Mouse (Mus musculus) small intestine, adult 2 months (tissue): ENCODE measurements around the gene Ppp2r2c. TPM values are rescaled to one million over a fixed set of nuclear protein-coding genes. Genes with fewer than 3 reads are reported as not detected.
A peak's percentile ranks its signal among the peaks of the same experiment; 100 is the strongest.
"Not testable (repeated sequence)": the region's sequence is repeated elsewhere in the genome, so short reads cannot be mapped to it uniquely, and the experiment has no call there.

Experiments used
- H3K27ac ChIP-seq: fragments of 200-500 bp; 2 replicates; pipeline ENCODE4 v1.5.1; 2012; ENCODE audit warnings: low read depth, low read length, control low read depth, inconsistent platforms; ENCODE audit not compliant: insufficient read depth
- H3K27me3 ChIP-seq: fragments of 200-500 bp; 2 replicates; pipeline ENCODE4 v1.6.1; 2012; ENCODE audit warnings: mild to moderate bottlenecking, moderate library complexity, low read length, inconsistent platforms; ENCODE audit not compliant: control insufficient read depth, insufficient read depth
- H3K36me3 ChIP-seq: fragments of 200-500 bp; 2 replicates; pipeline ENCODE4 v1.6.1; 2012; ENCODE audit warnings: mild to moderate bottlenecking, low read length, control low read depth, inconsistent platforms; ENCODE audit not compliant: control insufficient read depth, insufficient read depth
- H3K4me1 ChIP-seq: fragments of 200-500 bp; 2 replicates; pipeline ENCODE4 v1.6.1; 2012; ENCODE audit warnings: low read length, inconsistent platforms, mixed read lengths; ENCODE audit not compliant: control insufficient read depth, insufficient read depth, insufficient read length
- H3K4me3 ChIP-seq: fragments of 200-500 bp; 2 replicates; pipeline ENCODE4 v1.5.1; 2012; ENCODE audit warnings: low read depth, mild to moderate bottlenecking, control low read depth, inconsistent platforms, low read length, moderate library complexity
- CTCF ChIP-seq: fragments of 200-500 bp; IDR thresholded peaks from 2 replicates; pipeline ENCODE4 v1.5.1; 2012; ENCODE audit warnings: low read depth, mild to moderate bottlenecking, control low read depth, inconsistent platforms, low read length, moderate library complexity, mixed read lengths; ENCODE audit not compliant: insufficient replicate concordance, insufficient read length; ENCODE audit errors: extremely low read depth
- POLR2A ChIP-seq: fragments of 200-500 bp; IDR thresholded peaks from 2 replicates; pipeline ENCODE4 v1.6.1; 2012; ENCODE audit warnings: low read depth, mild to moderate bottlenecking, control low read depth, inconsistent platforms, low read length, moderate library complexity
- WGBS: fragments of 180-500 bp; shearing (Covaris S2); methylation state at CpG from one replicate; pipeline ENCODE4 v1.1.7; 2018; 5-methylcytosine and 5-hydroxymethylcytosine counted together
- polyA plus RNA-seq: library from polyadenylated mRNA; depleted of rRNA; stranded (reverse); fragments of >200 nt; gene quantifications from 2 replicates; pipeline ENCODE4 v1.2.3, GENCODE M21; 2012

The Ppp2r2c gene
- polyA plus RNA-seq, 1 experiment: 0.89 TPM

DNA sequence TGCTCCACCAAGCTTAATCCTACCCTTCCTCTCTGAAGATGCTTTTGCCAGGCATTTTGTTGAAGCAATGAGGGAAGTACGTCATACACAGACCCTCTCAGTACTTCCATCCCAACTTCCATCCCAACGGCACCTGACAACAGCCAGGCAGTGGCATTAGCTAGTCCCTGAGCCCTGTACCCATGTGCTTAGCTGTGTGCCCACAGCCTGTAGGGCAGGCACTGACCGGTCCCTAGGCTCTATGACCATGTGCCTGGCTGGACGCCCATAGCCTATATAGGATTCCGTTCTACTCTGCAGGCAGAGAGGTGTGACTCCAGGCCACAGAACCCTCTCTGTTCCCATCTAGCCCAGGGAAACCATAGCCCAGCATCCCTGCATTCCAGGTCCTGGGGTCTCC, 69.7 kb downstream of the Ppp2r2c start:
- WGBS: 90% methylated on average over 5 of the region's 5 CpGs
- no peak for TF ChIP-seq POLR2A
- no peak for TF ChIP-seq CTCF
- Histone ChIP-seq H3K27ac (no peak overlapping the region), H3K4me1 (peaks cover 4% of the 10 kb centered on the region), H3K4me3 (no peak overlapping the region), H3K36me3 (no peaks in the 10 kb centered on the region), H3K27me3 (no peaks in the 10 kb centered on the region)

DNA sequence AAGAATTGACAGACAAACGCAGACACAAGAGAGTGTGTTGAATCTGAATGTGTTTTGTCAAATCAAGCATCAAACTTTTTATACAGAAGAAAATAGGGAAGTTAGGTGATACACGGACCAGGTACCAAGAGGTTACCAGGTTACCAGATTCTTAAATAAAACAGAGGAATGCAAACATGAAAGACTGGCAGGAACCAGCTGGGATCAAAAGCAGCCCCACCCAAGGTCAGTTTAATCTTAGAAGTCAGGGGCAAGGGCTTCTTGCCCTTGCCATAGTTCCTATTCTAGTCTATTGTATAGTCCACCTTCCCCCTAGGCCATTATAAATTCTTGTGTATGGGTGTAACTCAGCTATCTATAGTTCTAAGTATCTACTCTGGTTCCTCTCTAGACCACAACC, 70.7 kb downstream of the Ppp2r2c start:
- not testable (repeated sequence) for H3K27me3 ChIP-seq, H3K36me3 ChIP-seq, H3K4me3 ChIP-seq, H3K27ac ChIP-seq, H3K4me1 ChIP-seq
- WGBS: 55% methylated on average over 2 of the region's 2 CpGs

DNA sequence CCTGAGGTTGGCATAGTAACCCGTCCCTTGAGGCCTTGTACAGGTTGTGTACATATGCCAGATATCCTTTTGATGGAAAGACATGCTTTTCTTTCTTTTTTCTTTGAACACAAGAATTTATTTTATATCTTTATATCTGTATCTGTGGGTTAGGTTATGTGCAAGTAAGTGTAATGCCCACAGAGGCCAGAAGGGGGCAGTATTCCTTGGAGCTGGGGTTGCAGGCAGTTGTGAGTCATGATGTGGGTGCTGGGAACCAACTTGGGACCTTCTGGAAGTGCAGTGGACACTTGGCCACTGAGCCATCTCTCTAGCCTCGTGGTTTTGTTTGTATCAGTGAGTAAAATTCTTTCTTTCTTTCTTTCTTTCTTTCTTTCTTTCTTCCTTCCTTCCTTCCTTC, 74.1 kb downstream of the Ppp2r2c start:
- no peak overlapping the region for H3K27ac ChIP-seq
- H3K27me3 ChIP-seq: no peaks in the 10 kb centered on the region
- no peaks in the 10 kb centered on the region for H3K4me1 ChIP-seq
- no peak overlapping the region for H3K4me3 ChIP-seq
- no peaks in the 10 kb centered on the region for H3K36me3 ChIP-seq
- WGBS: 85% methylated on average over 2 of the region's 2 CpGs
- peak; percentile 38; the same call in 1 of the 2 replicates for TF ChIP-seq CTCF
- no peak for TF ChIP-seq POLR2A

DNA sequence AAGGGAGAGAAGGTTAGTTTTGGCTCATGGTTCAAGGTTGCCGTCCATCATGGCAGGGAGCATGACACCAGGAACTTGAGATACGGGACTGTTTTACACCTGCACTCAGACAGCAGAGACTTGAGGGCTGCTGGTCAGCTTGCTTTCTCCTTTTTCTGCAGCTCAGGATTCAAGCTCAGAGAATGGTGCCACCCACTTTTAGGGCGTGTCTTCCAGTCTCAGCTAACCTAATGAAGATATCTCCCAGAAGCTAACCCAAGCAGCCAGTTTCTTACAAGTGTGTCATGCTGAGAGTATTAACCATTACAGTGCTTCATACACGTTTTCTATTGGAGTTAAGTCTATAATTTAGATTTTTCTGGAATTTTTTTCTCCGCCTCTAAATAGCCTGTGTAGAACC, 76.2 kb downstream of the Ppp2r2c start:
- Histone ChIP-seq H3K4me3 (no peak overlapping the region), H3K27me3 (no peaks in the 10 kb centered on the region), H3K27ac (no peak overlapping the region), H3K4me1 (no peaks in the 10 kb centered on the region), H3K36me3 (no peaks in the 10 kb centered on the region)
- no peak for TF ChIP-seq POLR2A
- TF ChIP-seq CTCF: no peak
- WGBS: 50% methylated on average over 5 of the region's 5 CpGs

DNA sequence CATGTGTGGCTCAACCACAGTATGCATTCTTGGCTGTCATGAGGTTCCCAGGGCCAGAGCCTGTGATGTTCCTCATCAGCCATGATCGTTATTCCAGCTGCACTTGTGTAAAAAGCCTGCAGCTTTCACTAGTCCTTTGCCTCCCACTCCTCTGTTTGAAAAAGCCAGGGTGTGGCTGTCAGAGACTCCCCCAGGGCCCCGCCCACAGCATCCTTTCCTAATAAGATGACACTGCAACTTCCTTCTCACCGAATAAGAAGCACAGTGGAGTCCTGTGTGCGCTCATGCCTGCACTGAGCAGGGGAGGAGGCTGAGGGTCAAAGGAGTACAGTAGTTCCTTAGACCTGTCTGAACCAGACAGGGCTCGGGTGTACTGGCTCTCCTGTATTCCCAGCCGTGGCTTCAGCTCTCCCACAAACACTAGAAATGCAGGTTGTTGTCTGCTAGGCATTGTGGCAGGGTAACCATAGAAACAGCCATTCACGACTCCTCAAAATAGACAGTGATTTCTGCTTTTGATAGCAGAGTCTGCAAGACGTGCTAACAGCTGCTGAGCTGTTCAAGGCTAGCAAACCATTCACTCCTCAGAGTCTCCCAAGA, 76.9 kb downstream of the Ppp2r2c start:
- WGBS: 37% methylated on average over 8 of the region's 8 CpGs

DNA sequence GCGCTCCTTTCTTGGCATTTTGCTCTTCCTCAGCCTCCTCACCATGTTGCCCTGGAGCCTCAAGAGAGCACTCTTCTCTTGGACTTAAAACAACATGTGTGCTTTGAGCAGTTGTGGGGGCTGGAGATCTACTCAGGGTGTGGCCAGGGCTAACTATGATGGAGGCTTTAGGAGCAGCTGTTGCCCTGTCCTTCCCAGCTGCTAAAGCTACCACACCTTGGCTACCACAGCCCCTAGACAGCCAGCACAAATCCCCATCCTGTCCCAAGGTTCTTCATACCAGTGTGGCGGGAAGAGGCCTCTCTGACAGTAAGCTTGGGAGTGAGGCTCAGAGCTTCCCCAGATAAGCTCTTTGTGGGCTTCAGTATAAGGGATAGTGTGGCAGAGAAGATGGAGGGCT, 77.4 kb downstream of the Ppp2r2c start:
- no peak for TF ChIP-seq POLR2A
- 66% methylated on average over 2 of the region's 2 CpGs for WGBS
- H3K4me3 ChIP-seq: no peak overlapping the region
- H3K27me3 ChIP-seq: no peaks in the 10 kb centered on the region
- H3K36me3 ChIP-seq: no peaks in the 10 kb centered on the region
- H3K4me1 ChIP-seq: no peaks in the 10 kb centered on the region
- no peak overlapping the region for H3K27ac ChIP-seq

More for the DNA sequence above, 76.9 kb downstream of the Ppp2r2c start:
- H3K27ac ChIP-seq: no peak overlapping the region
- no peak overlapping the region for H3K4me3 ChIP-seq
- no peaks in the 10 kb centered on the region for H3K36me3 ChIP-seq
- TF ChIP-seq CTCF (no peak), POLR2A (no peak)
- H3K4me1 ChIP-seq: no peaks in the 10 kb centered on the region
- no peaks in the 10 kb centered on the region for H3K27me3 ChIP-seq

DNA sequence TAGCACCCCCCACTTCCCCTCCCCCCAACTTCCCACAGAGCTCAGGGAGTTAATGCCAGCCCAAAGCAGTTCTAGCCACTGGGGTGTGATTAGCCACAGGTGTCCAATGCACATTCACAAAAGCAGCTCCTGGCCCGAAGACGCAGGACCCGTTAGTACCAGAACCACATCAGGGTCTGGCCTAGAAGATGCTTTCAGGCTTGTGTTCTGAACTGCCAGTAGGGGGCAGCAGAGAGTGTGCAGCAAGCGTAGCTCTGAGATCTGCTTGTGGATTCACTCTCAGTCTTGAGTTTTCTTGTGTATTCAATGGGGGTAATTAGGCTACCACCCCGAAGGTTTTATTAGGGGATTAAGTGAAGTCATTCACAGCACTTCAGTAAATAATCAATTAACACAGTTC, 78.1 kb downstream of the Ppp2r2c start:
- WGBS: 5% methylated on average over 5 of the region's 5 CpGs
- no peaks in the 10 kb centered on the region for H3K4me1 ChIP-seq
- no peaks in the 10 kb centered on the region for H3K36me3 ChIP-seq
- no peak for TF ChIP-seq POLR2A
- TF ChIP-seq CTCF: peak; percentile 89; the same call in 1 of the 2 replicates
- no peak overlapping the region for H3K27ac ChIP-seq
- no peak overlapping the region for H3K4me3 ChIP-seq
- no peaks in the 10 kb centered on the region for H3K27me3 ChIP-seq

DNA sequence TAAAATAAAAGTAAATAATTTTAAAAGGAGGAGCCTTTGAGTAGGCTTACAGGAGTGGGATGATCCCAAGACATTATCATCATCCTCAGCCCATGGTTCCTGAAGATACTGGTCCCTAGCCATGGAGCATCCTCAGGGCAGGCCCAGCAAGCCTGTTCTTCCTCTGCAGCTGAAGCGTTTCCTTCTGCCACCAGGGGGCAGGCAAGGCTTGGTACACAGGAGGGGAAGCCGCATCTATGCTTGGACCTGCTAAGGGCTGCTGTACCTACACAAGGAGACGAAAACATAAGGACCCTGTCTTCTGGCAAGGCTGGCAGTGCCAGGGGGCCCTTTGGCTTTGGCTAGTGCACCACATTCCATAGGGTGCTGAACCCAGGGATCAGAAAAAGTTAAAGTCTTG, 80.5 kb downstream of the Ppp2r2c start:
- Histone ChIP-seq H3K27me3 (no peaks in the 10 kb centered on the region), H3K4me3 (no peak overlapping the region), H3K36me3 (no peaks in the 10 kb centered on the region), H3K27ac (no peak overlapping the region), H3K4me1 (no peaks in the 10 kb centered on the region)
- 2% methylated on average over 3 of the region's 3 CpGs for WGBS
- TF ChIP-seq POLR2A: no peak
- TF ChIP-seq CTCF: peak; percentile 85; the same call in 1 of the 2 replicates
